Mouse (Mus musculus) lung, embryonic 16.5 days (tissue): ENCODE results near the gene Sgsm1. TPM values are rescaled to one million over a fixed set of nuclear protein-coding genes. Genes with fewer than 3 reads are reported as not detected.
A peak's percentile ranks its signal among the peaks of the same experiment; 100 is the strongest.

Source experiments
- ATAC-seq: fragments of 200-750 bp; cut with Nextera tagmentation; 2 replicates; pipeline ENCODE4 v1.8.0; 2017; ENCODE audit warnings: low read depth, mild to moderate bottlenecking, moderate library complexity
- H3K27ac ChIP-seq: fragments of 300-500 bp; sonication (generic); 2 replicates; pipeline ENCODE4 v1.5.1; 2014; ENCODE audit warnings: mild to moderate bottlenecking, control low read depth, low read length
- H3K27me3 ChIP-seq: fragments of 300-500 bp; sonication (generic); 2 replicates; pipeline ENCODE4 v1.6.1; 2014; ENCODE audit warnings: low read depth, low read length, mixed read lengths; ENCODE audit not compliant: control insufficient read depth, insufficient read depth
- H3K36me3 ChIP-seq: fragments of 300-500 bp; sonication (generic); 2 replicates; pipeline ENCODE4 v1.6.1; 2014; ENCODE audit warnings: low read length; ENCODE audit not compliant: control insufficient read depth, insufficient read depth
- H3K4me1 ChIP-seq: fragments of 300-500 bp; sonication (generic); replicated peaks from 2 replicates; pipeline ENCODE4 v1.6.1; 2014; ENCODE audit warnings: low read length, mixed read lengths; ENCODE audit not compliant: control insufficient read depth, insufficient read depth
- H3K4me2 ChIP-seq: fragments of 300-500 bp; sonication (generic); 2 replicates; pipeline ENCODE4 v1.6.1; 2014; ENCODE audit warnings: low read depth, low read length, control low read depth
- H3K4me3 ChIP-seq: fragments of 300-500 bp; sonication (generic); 2 replicates; pipeline ENCODE4 v1.5.1; 2014; ENCODE audit warnings: mild to moderate bottlenecking, low read length, control low read depth
- H3K9ac ChIP-seq: fragments of 300-500 bp; sonication (generic); 2 replicates; pipeline ENCODE4 v1.6.1; 2014; ENCODE audit warnings: low read length, control low read depth
- H3K9me3 ChIP-seq: fragments of 300-500 bp; sonication (generic); 2 replicates; pipeline ENCODE4 v1.6.1; 2016; ENCODE audit warnings: low read length; ENCODE audit not compliant: control insufficient read depth
- WGBS: fragments of 180-500 bp; shearing (Covaris S2); extraction: QIAGEN DNeasy Blood & Tissue Kit; methylation state at CpG from one replicate; pipeline ENCODE4 v1.1.7; 2014; 5-methylcytosine and 5-hydroxymethylcytosine counted together
- polyA plus RNA-seq: library from polyadenylated mRNA; unstranded; fragments of >200 nt; fragmentation: Nextera tagmentation; extraction: Ambion mirVana; gene quantifications from 2 replicates; pipeline ENCODE4 v1.2.1, GENCODE M21; 2015

Gene Sgsm1
- polyA plus RNA-seq, 1 experiment from 2014 or later, result 4.3 TPM

- no peak for ATAC-seq
- Histone ChIP-seq H3K4me2 (no peak overlapping the region), H3K36me3 (no peaks in the 10 kb centered on the region), H3K9ac (no peak overlapping the region), H3K4me1 (peaks cover 18% of the 10 kb centered on the region), H3K9me3 (no peaks in the 10 kb centered on the region), H3K27me3 (no peaks in the 10 kb centered on the region), H3K27ac (no peak overlapping the region), H3K4me3 (no peak overlapping the region)
- 21% methylated on average over 13 of the region's 13 CpGs for whole genome bisulfite sequencing
These were observed 8.7 kb downstream of the Sgsm1 start for GRCm38 (mm10) chr5:113301841-113302240.

GRCm38 (mm10) chr5:113300148-113300889 lies 10.3 kb downstream of the Sgsm1 start:
- H3K4me3 ChIP-seq, result no peak overlapping the region
- H3K9ac ChIP-seq, result no peak overlapping the region
- H3K9me3 ChIP-seq, result no peaks in the 10 kb centered on the region
- no peaks in the 10 kb centered on the region for H3K36me3 ChIP-seq
- H3K4me2 ChIP-seq, result no peak overlapping the region
- WGBS, result 56% methylated on average over 22 of the region's 22 CpGs
- no peak overlapping the region for H3K27ac ChIP-seq
- peaks cover 15% of the 10 kb centered on the region for H3K4me1 ChIP-seq
- ATAC-seq, result no peak
- H3K27me3 ChIP-seq, result no peaks in the 10 kb centered on the region

- no peaks in the 10 kb centered on the region for H3K27me3 ChIP-seq
- no peak for ATAC-seq
- 37% methylated on average over 9 of the region's 9 CpGs for WGBS
These were observed 11.2 kb downstream of the Sgsm1 start for GRCm38 (mm10) chr5:113299433-113299832.

GRCm38 (mm10) chr5:113298826-113299225 lies 11.8 kb downstream of the Sgsm1 start:
- ATAC-seq, result no peak
- no peak overlapping the region for H3K4me2 ChIP-seq
- H3K36me3 ChIP-seq, result no peaks in the 10 kb centered on the region
- WGBS, result 56% methylated on average over 6 of the region's 6 CpGs
- no peak overlapping the region for H3K27ac ChIP-seq
- H3K27me3 ChIP-seq, result no peaks in the 10 kb centered on the region
- no peaks in the 10 kb centered on the region for H3K9me3 ChIP-seq
- no peak overlapping the region for H3K9ac ChIP-seq
- H3K4me1 ChIP-seq, result peaks cover 15% of the 10 kb centered on the region
- H3K4me3 ChIP-seq, result no peak overlapping the region

More at GRCm38 (mm10) chr5:113299433-113299832, 11.2 kb downstream of the Sgsm1 start:
- H3K36me3 ChIP-seq, result no peaks in the 10 kb centered on the region
- H3K27ac ChIP-seq, result no peak overlapping the region
- no peak overlapping the region for H3K4me2 ChIP-seq
- H3K4me1 ChIP-seq, result peaks cover 15% of the 10 kb centered on the region
- H3K4me3 ChIP-seq, result no peak overlapping the region
- no peak overlapping the region for H3K9ac ChIP-seq
- H3K9me3 ChIP-seq, result no peaks in the 10 kb centered on the region

GRCm38 (mm10) chr5:113298040-113298439 lies 12.5 kb downstream of the Sgsm1 start:
- Histone ChIP-seq H3K4me1 (peaks cover 15% of the 10 kb centered on the region), H3K27ac (no peak overlapping the region), H3K9ac (no peak overlapping the region), H3K4me3 (peak overlapping the region; percentile 2), H3K36me3 (no peaks in the 10 kb centered on the region), H3K4me2 (peak overlapping the region; percentile 30), H3K9me3 (no peaks in the 10 kb centered on the region), H3K27me3 (no peaks in the 10 kb centered on the region)
- ATAC-seq, result no peak
- 13% methylated on average over 12 of the region's 12 CpGs for WGBS

GRCm38 (mm10) chr5:113295791-113296190 lies 14.8 kb downstream of the Sgsm1 start:
- peak; percentile 93 for ATAC-seq
- H3K9me3 ChIP-seq, result no peaks in the 10 kb centered on the region
- WGBS, result 7% methylated on average over 4 of the region's 4 CpGs
- H3K4me3 ChIP-seq, result no peak overlapping the region
- peaks cover 13% of the 10 kb centered on the region for H3K4me1 ChIP-seq
- H3K9ac ChIP-seq, result no peak overlapping the region
- H3K36me3 ChIP-seq, result no peaks in the 10 kb centered on the region
- no peaks in the 10 kb centered on the region for H3K27me3 ChIP-seq
- peak overlapping the region; percentile 78 for H3K27ac ChIP-seq
- no peak overlapping the region for H3K4me2 ChIP-seq

GRCm38 (mm10) chr5:113294575-113294974 lies 16.0 kb downstream of the Sgsm1 start:
- H3K27ac ChIP-seq, result no peak overlapping the region
- H3K4me2 ChIP-seq, result no peak overlapping the region
- no peaks in the 10 kb centered on the region; the same call in 1 of the 2 replicates for H3K27me3 ChIP-seq
- no peaks in the 10 kb centered on the region for H3K36me3 ChIP-seq
- no peaks in the 10 kb centered on the region for H3K9me3 ChIP-seq
- no peak for ATAC-seq
- 83% methylated on average over 5 of the region's 5 CpGs for WGBS
- H3K9ac ChIP-seq, result no peak overlapping the region
- H3K4me1 ChIP-seq, result peaks cover 11% of the 10 kb centered on the region
- no peak overlapping the region for H3K4me3 ChIP-seq

- Histone ChIP-seq H3K27me3 (peaks cover 6% of the 10 kb centered on the region), H3K27ac (no peak overlapping the region)
- WGBS, result 66% methylated on average over 4 of the region's 4 CpGs
These were observed 17.1 kb downstream of the Sgsm1 start for GRCm38 (mm10) chr5:113293446-113293845.

GRCm38 (mm10) chr5:113292832-113293231 lies 17.8 kb downstream of the Sgsm1 start:
- 44% methylated on average over 8 of the region's 8 CpGs for WGBS

More at GRCm38 (mm10) chr5:113293446-113293845, 17.1 kb downstream of the Sgsm1 start:
- Histone ChIP-seq H3K9me3 (no peaks in the 10 kb centered on the region), H3K36me3 (no peaks in the 10 kb centered on the region), H3K9ac (no peak overlapping the region), H3K4me2 (no peak overlapping the region), H3K4me1 (peaks cover 11% of the 10 kb centered on the region), H3K4me3 (no peak overlapping the region)
- ATAC-seq, result no peak

More at GRCm38 (mm10) chr5:113292832-113293231, 17.8 kb downstream of the Sgsm1 start:
- 0 out of 2 replicates have a peak overlapping the region, but pooled peaks have one; percentile 17 for H3K27ac ChIP-seq
- H3K4me3 ChIP-seq, result no peak overlapping the region
- no peaks in the 10 kb centered on the region for H3K36me3 ChIP-seq
- peaks cover 11% of the 10 kb centered on the region for H3K27me3 ChIP-seq
- ATAC-seq, result no peak
- H3K4me2 ChIP-seq, result no peak overlapping the region
- H3K9ac ChIP-seq, result no peak overlapping the region
- no peaks in the 10 kb centered on the region for H3K9me3 ChIP-seq
- H3K4me1 ChIP-seq, result peaks cover 5% of the 10 kb centered on the region
